Mouse (Mus musculus): ENCODE measurements around the gene Gimap7. TPM values are rescaled to one million over a fixed set of nuclear protein-coding genes. Genes with fewer than 3 reads are reported as not detected.

Gene Gimap7
- polyA plus RNA-seq, 1 experiment = not detected

DNA sequence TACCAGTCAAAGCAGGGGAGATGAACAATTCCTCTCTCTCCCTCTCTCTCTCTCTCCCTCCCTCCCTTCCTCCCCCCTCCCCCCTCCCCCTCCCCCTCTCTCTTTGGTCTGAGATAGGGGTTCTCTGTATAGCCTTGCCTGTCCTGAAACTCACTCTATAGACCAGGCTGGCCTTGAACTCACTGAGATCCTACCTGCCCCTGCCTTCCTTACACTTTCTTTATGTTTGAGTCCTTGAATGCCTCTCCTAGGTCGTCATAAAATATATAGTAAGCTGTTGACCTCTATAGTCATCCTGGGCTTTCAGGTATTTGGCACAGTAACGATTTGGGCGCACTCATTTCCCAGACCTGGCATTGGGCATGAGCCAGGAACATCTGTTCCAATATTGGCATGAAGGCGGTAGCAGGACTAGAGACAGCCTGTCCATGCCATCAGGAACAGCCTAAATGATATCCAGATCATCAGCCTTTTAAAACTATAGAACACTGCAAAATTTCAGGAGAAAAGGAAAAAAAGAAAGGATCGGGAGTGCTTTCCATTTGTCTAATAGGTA is 41.5 kb upstream of the Gimap7 start:
- Histone ChIP-seq H3K4me1 (ENCODE audit: control insufficient read depth, insufficient read depth, low read length) (peaks cover 6% of the 10 kb centered on the region), H3K36me3 (ENCODE audit: control insufficient read depth, insufficient read depth, low read length, poor library complexity, severe bottlenecking) (no peaks in the 10 kb centered on the region), H3K27ac (ENCODE audit: insufficient read depth, low read length) (no peak overlapping the region), H3K9me3 (replicated peaks; ENCODE audit: control insufficient read depth, insufficient read depth, low read length, poor library complexity, severe bottlenecking) (peaks cover 5% of the 10 kb centered on the region), H3K27me3 (ENCODE audit: control insufficient read depth, insufficient read depth, low read length, poor library complexity, severe bottlenecking) (no peaks in the 10 kb centered on the region), H3K4me3 (ENCODE audit: low read depth, low read length) (no peak overlapping the region), H3K9ac (ENCODE audit: low read depth, poor library complexity, severe bottlenecking) (no peak overlapping the region)
- TF ChIP-seq CTCF (IDR thresholded peaks at IDR 0.05; ENCODE audit: low read depth, low read length) (no peak), EP300 (IDR thresholded peaks at IDR 0.05; ENCODE audit: insufficient read depth, low read depth, low read length) (no peak), POLR2A (IDR thresholded peaks at IDR 0.05; ENCODE audit: insufficient read depth, low read length) (no peak)

DNA sequence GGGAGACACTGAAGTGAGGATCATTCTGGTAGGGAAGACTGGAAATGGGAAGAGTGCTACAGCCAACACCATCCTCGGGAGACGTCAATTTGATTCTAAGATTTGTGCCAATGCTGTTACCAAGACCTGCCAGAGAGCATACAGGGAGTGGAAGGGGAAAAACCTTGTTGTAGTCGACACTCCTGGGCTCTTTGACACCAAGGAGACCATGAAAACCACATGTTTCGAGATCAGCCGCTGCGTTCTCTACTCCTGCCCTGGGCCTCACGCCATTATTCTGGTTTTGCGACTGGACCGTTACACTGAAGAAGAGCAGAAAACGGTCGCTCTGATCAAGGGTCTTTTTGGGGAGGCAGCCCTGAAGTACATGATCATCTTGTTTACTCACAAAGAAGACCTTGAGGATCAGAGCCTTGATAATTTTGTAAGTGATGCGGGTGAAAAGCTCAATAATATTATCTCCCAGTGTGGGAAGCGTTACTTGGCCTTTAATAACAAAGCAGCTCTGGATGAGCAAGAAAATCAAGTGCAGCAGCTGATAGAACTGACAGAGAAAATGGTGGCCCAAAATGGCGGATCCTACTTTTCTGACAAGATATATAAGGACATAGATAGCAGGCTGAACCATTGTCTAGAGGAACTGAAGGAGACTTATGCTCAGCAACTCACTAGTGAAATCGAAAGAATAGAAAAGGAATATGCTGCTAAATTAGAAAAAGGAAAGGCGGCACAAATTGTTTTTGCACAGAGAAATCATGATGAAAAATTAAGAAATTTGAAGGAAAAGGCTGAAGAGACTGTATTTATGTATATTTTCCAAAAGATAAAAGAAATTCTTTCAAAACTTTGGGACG is 40.7 kb upstream of the Gimap7 start:
- Histone ChIP-seq H3K36me3 (ENCODE audit: control insufficient read depth, insufficient read depth, low read length, poor library complexity, severe bottlenecking) (no peaks in the 10 kb centered on the region), H3K27me3 (ENCODE audit: control insufficient read depth, insufficient read depth, low read length, poor library complexity, severe bottlenecking) (no peaks in the 10 kb centered on the region), H3K9ac (ENCODE audit: low read depth, poor library complexity, severe bottlenecking) (no peak overlapping the region), H3K27ac (ENCODE audit: insufficient read depth, low read length) (no peak overlapping the region), H3K4me3 (ENCODE audit: low read depth, low read length) (no peak overlapping the region), H3K9me3 (replicated peaks; ENCODE audit: control insufficient read depth, insufficient read depth, low read length, poor library complexity, severe bottlenecking) (peaks cover 5% of the 10 kb centered on the region), H3K4me1 (ENCODE audit: control insufficient read depth, insufficient read depth, low read length) (peaks cover 6% of the 10 kb centered on the region)
- TF ChIP-seq EP300 (IDR thresholded peaks at IDR 0.05; ENCODE audit: insufficient read depth, low read depth, low read length) (no peak), CTCF (IDR thresholded peaks at IDR 0.05; ENCODE audit: low read depth, low read length) (no peak), POLR2A (IDR thresholded peaks at IDR 0.05; ENCODE audit: insufficient read depth, low read length) (no peak)

DNA sequence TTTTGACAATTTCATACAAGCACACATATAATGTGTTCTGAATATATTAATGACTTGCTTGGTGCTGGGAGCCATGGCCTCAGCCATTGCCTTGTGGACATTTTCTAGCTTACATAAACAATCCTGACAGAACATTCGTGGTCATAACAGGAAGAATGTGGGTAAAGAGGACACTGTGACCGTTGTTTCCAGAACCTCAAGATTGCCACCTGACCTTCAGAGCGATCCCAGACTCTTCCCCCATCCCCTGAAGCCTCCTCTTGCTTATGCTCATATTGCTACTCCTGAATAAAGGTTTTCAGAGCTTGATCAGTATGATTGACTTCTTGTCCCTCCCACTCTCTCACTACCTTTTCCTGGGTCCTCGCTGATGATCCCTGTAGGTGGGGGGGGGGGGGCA is 40.0 kb upstream of the Gimap7 start:
- Histone ChIP-seq H3K9me3 (replicated peaks; ENCODE audit: control insufficient read depth, insufficient read depth, low read length, poor library complexity, severe bottlenecking) (peaks cover 5% of the 10 kb centered on the region), H3K36me3 (ENCODE audit: control insufficient read depth, insufficient read depth, low read length, poor library complexity, severe bottlenecking) (no peaks in the 10 kb centered on the region), H3K4me1 (ENCODE audit: control insufficient read depth, insufficient read depth, low read length) (peaks cover 6% of the 10 kb centered on the region), H3K4me3 (ENCODE audit: low read depth, low read length) (no peak overlapping the region), H3K27ac (ENCODE audit: insufficient read depth, low read length) (no peak overlapping the region), H3K9ac (ENCODE audit: low read depth, poor library complexity, severe bottlenecking) (no peak overlapping the region), H3K27me3 (ENCODE audit: control insufficient read depth, insufficient read depth, low read length, poor library complexity, severe bottlenecking) (no peaks in the 10 kb centered on the region)
- TF ChIP-seq POLR2A (IDR thresholded peaks at IDR 0.05; ENCODE audit: insufficient read depth, low read length) = no peak
- no peak for TF ChIP-seq EP300 (IDR thresholded peaks at IDR 0.05; ENCODE audit: insufficient read depth, low read depth, low read length)
- TF ChIP-seq CTCF (IDR thresholded peaks at IDR 0.05; ENCODE audit: low read depth, low read length) = no peak

DNA sequence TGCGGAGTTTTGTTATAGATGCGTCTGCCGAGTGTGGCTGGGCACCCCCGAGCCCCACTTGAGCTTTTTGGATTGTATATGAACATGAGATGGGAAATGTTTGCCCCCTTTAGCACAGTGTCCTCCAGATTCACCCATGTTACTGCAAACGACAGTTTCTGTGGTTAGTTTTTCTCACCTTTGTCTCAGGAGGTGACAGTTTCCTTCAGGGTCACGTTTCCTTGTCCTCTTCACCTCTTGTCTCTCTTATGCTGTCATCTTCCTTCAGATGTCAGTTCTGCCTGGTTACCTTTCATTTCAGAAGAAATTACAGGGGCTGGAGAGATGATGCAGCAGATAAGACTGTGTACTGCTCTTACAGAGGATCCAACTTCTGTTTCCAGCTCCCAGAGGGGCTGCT is 38.7 kb upstream of the Gimap7 start:
- Histone ChIP-seq H3K4me3 (ENCODE audit: low read depth, low read length) (no peak overlapping the region), H3K9me3 (replicated peaks; ENCODE audit: control insufficient read depth, insufficient read depth, low read length, poor library complexity, severe bottlenecking) (no peaks in the 10 kb centered on the region), H3K36me3 (ENCODE audit: control insufficient read depth, insufficient read depth, low read length, poor library complexity, severe bottlenecking) (no peaks in the 10 kb centered on the region), H3K27ac (ENCODE audit: insufficient read depth, low read length) (no peak overlapping the region), H3K9ac (ENCODE audit: low read depth, poor library complexity, severe bottlenecking) (no peak overlapping the region), H3K4me1 (ENCODE audit: control insufficient read depth, insufficient read depth, low read length) (peaks cover 6% of the 10 kb centered on the region), H3K27me3 (ENCODE audit: control insufficient read depth, insufficient read depth, low read length, poor library complexity, severe bottlenecking) (no peaks in the 10 kb centered on the region)
- TF ChIP-seq CTCF (IDR thresholded peaks at IDR 0.05; ENCODE audit: low read depth, low read length) = no peak
- no peak for TF ChIP-seq POLR2A (IDR thresholded peaks at IDR 0.05; ENCODE audit: insufficient read depth, low read length)
- no peak for TF ChIP-seq EP300 (IDR thresholded peaks at IDR 0.05; ENCODE audit: insufficient read depth, low read depth, low read length)

DNA sequence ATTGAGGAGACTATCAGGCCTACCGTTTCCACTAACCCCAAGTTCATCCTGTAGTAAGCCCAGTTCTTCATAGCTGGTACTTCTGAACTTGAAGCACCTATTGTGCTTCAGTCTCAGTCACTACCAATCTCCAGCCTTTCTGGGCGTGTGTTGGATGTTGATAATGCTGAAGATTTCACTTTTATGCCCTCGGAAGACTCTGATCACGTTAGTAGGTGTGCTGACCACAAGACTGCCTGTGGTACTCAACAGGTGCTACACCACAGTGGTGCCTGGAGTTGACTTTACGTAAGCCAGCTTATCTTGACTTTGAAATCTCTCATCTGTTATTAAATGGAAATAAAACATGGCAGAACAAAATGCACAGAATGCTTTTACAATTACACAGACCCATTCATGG is 38.0 kb upstream of the Gimap7 start:
- no peaks in the 10 kb centered on the region for H3K36me3 ChIP-seq (ENCODE audit: control insufficient read depth, insufficient read depth, low read length, poor library complexity, severe bottlenecking)
- TF ChIP-seq EP300 (IDR thresholded peaks at IDR 0.05; ENCODE audit: insufficient read depth, low read depth, low read length) = no peak
- TF ChIP-seq CTCF (IDR thresholded peaks at IDR 0.05; ENCODE audit: low read depth, low read length) = no peak
- no peak for TF ChIP-seq POLR2A (IDR thresholded peaks at IDR 0.05; ENCODE audit: insufficient read depth, low read length)
- no peaks in the 10 kb centered on the region for H3K27me3 ChIP-seq (ENCODE audit: control insufficient read depth, insufficient read depth, low read length, poor library complexity, severe bottlenecking)
- H3K27ac ChIP-seq (ENCODE audit: insufficient read depth, low read length) = no peak overlapping the region
- H3K9me3 ChIP-seq (replicated peaks; ENCODE audit: control insufficient read depth, insufficient read depth, low read length, poor library complexity, severe bottlenecking) = no peaks in the 10 kb centered on the region
- peaks cover 2% of the 10 kb centered on the region for H3K4me1 ChIP-seq (ENCODE audit: control insufficient read depth, insufficient read depth, low read length)
- no peak overlapping the region for H3K9ac ChIP-seq (ENCODE audit: low read depth, poor library complexity, severe bottlenecking)
- no peak overlapping the region for H3K4me3 ChIP-seq (ENCODE audit: low read depth, low read length)

DNA sequence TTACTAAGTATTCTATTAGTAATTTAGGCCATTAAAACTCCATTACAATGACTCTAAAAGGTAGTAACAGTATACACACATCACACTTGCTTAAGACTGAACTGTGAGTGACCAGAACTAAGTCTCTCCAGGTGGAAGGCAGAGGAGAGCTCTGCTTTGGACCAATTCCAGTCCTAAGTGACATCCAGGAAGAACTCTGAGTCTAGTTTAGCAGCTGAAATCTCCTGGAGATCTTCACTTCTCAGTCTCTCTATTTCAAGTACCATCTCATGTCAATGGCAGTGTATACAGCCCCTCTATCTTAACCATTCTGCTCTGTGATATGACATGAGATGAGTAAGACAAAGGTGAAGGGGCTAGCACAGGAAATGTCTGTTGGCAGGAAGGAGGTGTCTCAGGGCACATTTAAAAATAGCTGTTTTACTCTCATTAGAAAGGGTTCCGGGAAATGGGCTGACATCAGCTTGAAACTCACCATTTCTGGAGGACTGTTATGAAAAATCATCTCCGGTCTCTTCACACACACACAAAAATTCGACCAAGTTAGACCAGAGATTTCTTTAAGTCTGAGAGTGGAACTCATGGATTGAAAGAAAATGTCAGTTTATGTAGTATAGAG is 36.8 kb upstream of the Gimap7 start:
- no peaks in the 10 kb centered on the region for H3K4me1 ChIP-seq (ENCODE audit: control insufficient read depth, insufficient read depth, low read length)
- H3K27ac ChIP-seq (ENCODE audit: insufficient read depth, low read length) = no peak overlapping the region
- no peak overlapping the region for H3K4me3 ChIP-seq (ENCODE audit: low read depth, low read length)
- TF ChIP-seq EP300 (IDR thresholded peaks at IDR 0.05; ENCODE audit: insufficient read depth, low read depth, low read length) = no peak
- no peak for TF ChIP-seq POLR2A (IDR thresholded peaks at IDR 0.05; ENCODE audit: insufficient read depth, low read length)
- no peak for TF ChIP-seq CTCF (IDR thresholded peaks at IDR 0.05; ENCODE audit: low read depth, low read length)
- no peak overlapping the region for H3K9ac ChIP-seq (ENCODE audit: low read depth, poor library complexity, severe bottlenecking)
- no peaks in the 10 kb centered on the region for H3K27me3 ChIP-seq (ENCODE audit: control insufficient read depth, insufficient read depth, low read length, poor library complexity, severe bottlenecking)
- no peaks in the 10 kb centered on the region for H3K36me3 ChIP-seq (ENCODE audit: control insufficient read depth, insufficient read depth, low read length, poor library complexity, severe bottlenecking)
- H3K9me3 ChIP-seq (replicated peaks; ENCODE audit: control insufficient read depth, insufficient read depth, low read length, poor library complexity, severe bottlenecking) = no peaks in the 10 kb centered on the region
